Mouse (Mus musculus) MEL (cell line): ENCODE measurements around the gene Cd180. TPM values are rescaled to one million over a fixed set of nuclear protein-coding genes. Genes with fewer than 3 reads are reported as not detected.

Experiments used
- DNase-seq: peaks from one replicate; pipeline ENCODE4 v3.0.0; 2011; ENCODE audit warnings: low read depth, low spot score
- H3K27ac ChIP-seq: 2 replicates; pipeline ENCODE4 v1.5.1; 2012; ENCODE audit warnings: low read depth, mild to moderate bottlenecking, control low read depth, low read length, moderate library complexity; ENCODE audit not compliant: control insufficient read depth
- H3K27me3 ChIP-seq, 2 experiments: fragments of 150-350 bp in 1 of 2; sonication (generic) in 1 of 2; 2 replicates each; pipeline ENCODE4 v1.6.1; 2012; ENCODE audit warnings: low read length in 2 of 2, mild to moderate bottlenecking in 2 of 2, improper control_type of control experiment in 1 of 2, moderate library complexity in 1 of 2; ENCODE audit not compliant: insufficient read depth in 2 of 2, control insufficient read depth in 1 of 2
- H3K36me3 ChIP-seq, 2 experiments: 2 replicates each; pipeline ENCODE4 v1.6.1; 2012 to 2014; ENCODE audit warnings: low read length in 2 of 2, improper control_type of control experiment in 1 of 2, inconsistent platforms in 1 of 2, mild to moderate bottlenecking in 1 of 2; ENCODE audit not compliant: insufficient read depth in 2 of 2, control insufficient read depth in 1 of 2
- H3K4me1 ChIP-seq, 2 experiments: fragments of 150-350 bp in 1 of 2; sonication (generic) in 1 of 2; 2 replicates each; pipeline ENCODE4 v1.6.1; 2012; ENCODE audit warnings: low read length in 2 of 2, improper control_type of control experiment in 1 of 2, mild to moderate bottlenecking in 1 of 2; ENCODE audit not compliant: insufficient read depth in 2 of 2, control insufficient read depth in 1 of 2
- H3K4me3 ChIP-seq, 2 experiments: fragments of 150-350 bp in 1 of 2; sonication (generic) in 1 of 2; 2 replicates each; pipeline ENCODE4 v1.5.1; 2012; ENCODE audit warnings: low read depth in 2 of 2, low read length in 2 of 2, mild to moderate bottlenecking in 2 of 2, moderate library complexity in 2 of 2, control low read depth in 1 of 2, improper control_type of control experiment in 1 of 2; ENCODE audit not compliant: control insufficient read depth in 1 of 2, insufficient read depth in 1 of 2
- H3K79me2 ChIP-seq: 2 replicates; pipeline ENCODE4 v1.6.1; 2012; ENCODE audit warnings: mild to moderate bottlenecking, low read length, moderate library complexity; ENCODE audit not compliant: control insufficient read depth, poor library complexity, insufficient read depth
- H3K9ac ChIP-seq: 2 replicates; pipeline ENCODE4 v1.6.1; 2012; ENCODE audit warnings: low read depth, mild to moderate bottlenecking, control low read depth, low read length, moderate library complexity; ENCODE audit not compliant: control insufficient read depth, poor library complexity, severe bottlenecking
- H3K9me3 ChIP-seq: fragments of 150-350 bp; sonication (generic); replicated peaks from 2 replicates; pipeline ENCODE4 v1.6.1; 2012; ENCODE audit warnings: mild to moderate bottlenecking, low read length, improper control_type of control experiment, moderate library complexity; ENCODE audit not compliant: insufficient read depth
- BHLHE40 ChIP-seq: IDR thresholded peaks from 2 replicates; pipeline ENCODE4 v1.6.1; 2012; ENCODE audit warnings: low read depth, mild to moderate bottlenecking, inconsistent platforms, low read length, improper control_type of control experiment, borderline replicate concordance
- CHD1 ChIP-seq: IDR thresholded peaks from 2 replicates; pipeline ENCODE4 v1.6.1; 2012; ENCODE audit warnings: low read depth, mild to moderate bottlenecking, inconsistent platforms, low read length, improper control_type of control experiment
- CHD2 ChIP-seq: IDR thresholded peaks from 2 replicates; pipeline ENCODE4 v1.6.1; 2011; ENCODE audit warnings: low read length, improper control_type of control experiment
- CTCF ChIP-seq, 3 experiments: IDR thresholded peaks in 2 of 3; conservative IDR thresholded peaks in 1 of 3; 2 replicates each; pipeline ENCODE4 v1.5.1; 2011 to 2012; ENCODE audit warnings: low read length in 3 of 3, low read depth in 2 of 3, mild to moderate bottlenecking in 2 of 3, improper control_type of control experiment in 1 of 3, inconsistent platforms in 1 of 3, mixed read lengths in 1 of 3, moderate library complexity in 1 of 3; ENCODE audit not compliant: control insufficient read depth in 1 of 3, insufficient read depth in 1 of 3, poor library complexity in 1 of 3, severe bottlenecking in 1 of 3
- E2F4 ChIP-seq: IDR thresholded peaks from 2 replicates; pipeline ENCODE4 v1.6.1; 2011; ENCODE audit warnings: low read depth, low read length, improper control_type of control experiment, borderline replicate concordance
- EP300 ChIP-seq, 2 experiments: IDR thresholded peaks; 2 replicates each; pipeline ENCODE4 v1.6.1; 2011; ENCODE audit warnings: improper control_type of control experiment in 2 of 2, low read length in 2 of 2, low read depth in 1 of 2, mild to moderate bottlenecking in 1 of 2
- ETS1 ChIP-seq: IDR thresholded peaks from 2 replicates; pipeline ENCODE4 v1.6.1; 2012; ENCODE audit warnings: low read depth, mild to moderate bottlenecking, inconsistent platforms, low read length, improper control_type of control experiment, moderate library complexity
- GABPA ChIP-seq: IDR thresholded peaks from 2 replicates; pipeline ENCODE4 v1.6.1; 2012; ENCODE audit warnings: low read depth, mild to moderate bottlenecking, inconsistent platforms, low read length, improper control_type of control experiment, moderate library complexity
- GATA1 ChIP-seq: IDR thresholded peaks from 2 replicates; pipeline ENCODE4 v1.6.1; 2011; ENCODE audit warnings: low read depth, low read length, improper control_type of control experiment
- HCFC1 ChIP-seq: IDR thresholded peaks from 2 replicates; pipeline ENCODE4 v1.6.1; 2012; ENCODE audit warnings: low read depth, mild to moderate bottlenecking, inconsistent platforms, low read length, improper control_type of control experiment, moderate library complexity
- JUND ChIP-seq: IDR thresholded peaks from 2 replicates; pipeline ENCODE4 v1.6.1; 2011; ENCODE audit warnings: low read depth, mild to moderate bottlenecking, improper control_type of control experiment, low read length
- KAT2A ChIP-seq: conservative IDR thresholded peaks from 2 replicates; pipeline ENCODE4 v1.6.1; 2012; ENCODE audit warnings: low read depth, low read length, improper control_type of control experiment, inconsistent platforms
- MAFK ChIP-seq: IDR thresholded peaks from 2 replicates; pipeline ENCODE4 v1.6.1; 2011; ENCODE audit warnings: low read depth, mild to moderate bottlenecking, low read length, improper control_type of control experiment, borderline replicate concordance
- MAX ChIP-seq: IDR thresholded peaks from 2 replicates; pipeline ENCODE4 v1.6.1; 2011; ENCODE audit warnings: low read length, improper control_type of control experiment
- MEF2A ChIP-seq: IDR thresholded peaks from 2 replicates; pipeline ENCODE4 v1.6.1; 2014; ENCODE audit warnings: low read depth, mild to moderate bottlenecking, inconsistent platforms, low read length, improper control_type of control experiment; ENCODE audit not compliant: poor library complexity, insufficient replicate concordance, severe bottlenecking; ENCODE audit errors: extremely low read depth
- MXI1 ChIP-seq: IDR thresholded peaks from 2 replicates; pipeline ENCODE4 v1.6.1; 2011; ENCODE audit warnings: mild to moderate bottlenecking, low read depth, low read length, improper control_type of control experiment
- MYB ChIP-seq: IDR thresholded peaks from 2 replicates; pipeline ENCODE4 v1.6.1; 2011; ENCODE audit warnings: mild to moderate bottlenecking, low read depth, low read length, improper control_type of control experiment
- NELFE ChIP-seq: IDR thresholded peaks from 2 replicates; pipeline ENCODE4 v1.6.1; 2011; ENCODE audit warnings: low read depth, low read length, improper control_type of control experiment
- NRF1 ChIP-seq: IDR thresholded peaks from 2 replicates; pipeline ENCODE4 v1.6.1; 2014; ENCODE audit warnings: low read depth, mild to moderate bottlenecking, inconsistent platforms, low read length, improper control_type of control experiment, moderate library complexity; ENCODE audit not compliant: poor library complexity, insufficient read depth, severe bottlenecking
- POLR2A ChIP-seq, 2 experiments: IDR thresholded peaks; 2 replicates each; pipeline ENCODE4 v1.6.1; 2011 to 2012; ENCODE audit warnings: low read length in 2 of 2, mild to moderate bottlenecking in 2 of 2, control low read depth in 1 of 2, improper control_type of control experiment in 1 of 2, low read depth in 1 of 2, moderate library complexity in 1 of 2; ENCODE audit not compliant: control insufficient read depth in 1 of 2, insufficient read depth in 1 of 2, poor library complexity in 1 of 2
- POLR2AphosphoS2 ChIP-seq: IDR thresholded peaks from 2 replicates; pipeline ENCODE4 v1.6.1; 2011; ENCODE audit warnings: low read length, improper control_type of control experiment
- POLR2AphosphoS5 ChIP-seq: IDR thresholded peaks from 2 replicates; pipeline ENCODE4 v1.6.1; 2012; ENCODE audit warnings: low read depth, borderline replicate concordance, mild to moderate bottlenecking, inconsistent platforms, low read length, moderate library complexity, mixed read lengths
- RAD21 ChIP-seq: IDR thresholded peaks from 2 replicates; pipeline ENCODE4 v1.6.1; 2011; ENCODE audit warnings: mild to moderate bottlenecking, low read depth, low read length, improper control_type of control experiment
- RCOR1 ChIP-seq: IDR thresholded peaks from 2 replicates; pipeline ENCODE4 v1.6.1; 2012; ENCODE audit warnings: low read depth, mild to moderate bottlenecking, inconsistent platforms, low read length, improper control_type of control experiment
- SIN3A ChIP-seq: IDR thresholded peaks from 2 replicates; pipeline ENCODE4 v1.6.1; 2012; ENCODE audit warnings: low read length, improper control_type of control experiment, inconsistent platforms
- SMC3 ChIP-seq: IDR thresholded peaks from 2 replicates; pipeline ENCODE4 v1.6.1; 2011; ENCODE audit warnings: low read depth, low read length, improper control_type of control experiment
- TBP ChIP-seq: IDR thresholded peaks from 2 replicates; pipeline ENCODE4 v1.8.0; 2011; ENCODE audit warnings: low read depth, low read length, improper control_type of control experiment
- TCF12 ChIP-seq: IDR thresholded peaks from 2 replicates; pipeline ENCODE4 v1.6.1; 2014; ENCODE audit warnings: low read depth, mild to moderate bottlenecking, inconsistent platforms, low read length, improper control_type of control experiment, moderate library complexity
- UBTF ChIP-seq: IDR thresholded peaks from 2 replicates; pipeline ENCODE4 v1.6.1; 2012; ENCODE audit warnings: low read depth, mild to moderate bottlenecking, inconsistent platforms, low read length, improper control_type of control experiment, moderate library complexity, borderline replicate concordance; ENCODE audit not compliant: insufficient read depth
- USF1 ChIP-seq: IDR thresholded peaks from 2 replicates; pipeline ENCODE4 v1.6.1; 2014; ENCODE audit warnings: low read depth, mild to moderate bottlenecking, inconsistent platforms, low read length, improper control_type of control experiment, moderate library complexity
- USF2 ChIP-seq, 2 experiments: IDR thresholded peaks; 2 replicates each; pipeline ENCODE4 v1.6.1; 2011 to 2012; ENCODE audit warnings: improper control_type of control experiment in 2 of 2, low read length in 2 of 2, borderline replicate concordance in 1 of 2, inconsistent platforms in 1 of 2, low read depth in 1 of 2, mild to moderate bottlenecking in 1 of 2; ENCODE audit not compliant: insufficient read depth in 1 of 2
- ZC3H11A ChIP-seq: IDR thresholded peaks from 2 replicates; pipeline ENCODE4 v1.6.1; 2012; ENCODE audit warnings: low read depth, mild to moderate bottlenecking, inconsistent platforms, low read length, improper control_type of control experiment
- ZKSCAN1 ChIP-seq: IDR thresholded peaks from 2 replicates; pipeline ENCODE4 v1.6.1; 2012; ENCODE audit warnings: low read depth, mild to moderate bottlenecking, inconsistent platforms, low read length, improper control_type of control experiment, moderate library complexity
- ZMIZ1 ChIP-seq: IDR thresholded peaks from 2 replicates; pipeline ENCODE4 v1.6.1; 2012; ENCODE audit warnings: low read depth, mild to moderate bottlenecking, inconsistent platforms, low read length, improper control_type of control experiment, moderate library complexity
- ZNF384 ChIP-seq: IDR thresholded peaks from 2 replicates; pipeline ENCODE4 v1.6.1; 2012; ENCODE audit warnings: low read depth, mild to moderate bottlenecking, inconsistent platforms, low read length, improper control_type of control experiment
- polyA plus RNA-seq, 2 experiments: library from polyadenylated mRNA; stranded (reverse) in 1 of 2; unstranded in 1 of 2; fragments of >175 nt in 1 of 2; fragments of >200 nt in 1 of 2; gene quantifications; 2 replicates each; pipeline versions ENCODE4 v1.2.1 to v1.2.4; 2012; ENCODE audit warnings: low replicate concordance in 2 of 2, low read depth in 1 of 2; ENCODE audit not compliant: insufficient read length in 2 of 2, insufficient read depth in 1 of 2, missing spikeins in 1 of 2
- total RNA-seq: library from RNA; depleted of rRNA; stranded (reverse); fragments of 300-350 nt; gene quantifications from 2 replicates; pipeline ENCODE4 v1.2.3, GENCODE M21; 2012

The Cd180 gene
- total and polyA plus RNA-seq, 3 experiments = 0.12 to 1.8 TPM; not detected in 1

GRCm38 (mm10) chr13:102753714-102754556 is 60.6 kb downstream of the Cd180 start:
- H3K9me3 ChIP-seq = no peaks in the 10 kb centered on the region
- peaks cover 9 to 22% of the 10 kb centered on the region in 2 experiments for H3K4me1 ChIP-seq
- DNase-seq = peak; percentile 64
- peak overlapping the region; percentile 65 for H3K27ac ChIP-seq
- H3K4me3 ChIP-seq = no peak overlapping the region
- H3K27me3 ChIP-seq = no peaks in the 10 kb centered on the region
- H3K9ac ChIP-seq = peak overlapping the region; percentile 40
- H3K36me3 ChIP-seq = peaks cover 0 to 24% of the 10 kb centered on the region in 2 experiments; a peak in 3 of 4 replicates
- H3K79me2 ChIP-seq = no peaks in the 10 kb centered on the region
- TF ChIP-seq ZC3H11A = no peak
- TF ChIP-seq MYB = peak; percentile 60; the same call in 1 of the 2 replicates
- peak; percentile 88 for TF ChIP-seq TCF12
- TF ChIP-seq USF2 (IDR thresholded peaks at IDR 0.05; ENCODE audit: borderline replicate concordance in 1 of 2, insufficient read depth in 1 of 2, low read depth in 1 of 2, low read length in 2 of 2) = no peak
- TF ChIP-seq RAD21 = no peak
- no peak for TF ChIP-seq CHD2
- no peak for TF ChIP-seq POLR2AphosphoS2
- TF ChIP-seq UBTF = no peak
- TF ChIP-seq MEF2A = no peak
- TF ChIP-seq MAX = peak; percentile 75
- TF ChIP-seq CTCF (IDR thresholded peaks at IDR 0.05 in 2 of 3, conservative IDR thresholded peaks at IDR 0.05 in 1 of 3; ENCODE audit: control insufficient read depth in 1 of 3, insufficient read depth in 1 of 3, low read depth in 2 of 3, low read length in 3 of 3, poor library complexity in 1 of 3, severe bottlenecking in 1 of 3) = no peak
- peak; percentile 88 to 92 for TF ChIP-seq EP300 (IDR thresholded peaks at IDR 0.05; ENCODE audit: low read depth in 1 of 2, low read length in 2 of 2)
- no peak for TF ChIP-seq POLR2AphosphoS5
- no peak for TF ChIP-seq CHD1
- TF ChIP-seq GABPA = no peak
- no peak for TF ChIP-seq E2F4
- TF ChIP-seq KAT2A = no peak
- TF ChIP-seq SMC3 = no peak
- peak; percentile 75; the same call in 1 of the 2 replicates for TF ChIP-seq USF1
- TF ChIP-seq SIN3A = peak; percentile 71
- no peak for TF ChIP-seq ZMIZ1
- peak; percentile 95 for TF ChIP-seq BHLHE40
- peak; percentile 68; the same call in 1 of the 2 replicates for TF ChIP-seq MXI1
- TF ChIP-seq ZNF384 = 0 out of 2 replicates have a peak, but pooled peaks have one; percentile 40
- peak; percentile 71 for TF ChIP-seq ETS1
- no peak for TF ChIP-seq JUND
- TF ChIP-seq TBP = 0 out of 2 replicates have a peak, but pooled peaks have one; percentile 40
- TF ChIP-seq NRF1 = no peak
- no peak for TF ChIP-seq HCFC1
- no peak; the same call in 1 of the 2 replicates for TF ChIP-seq NELFE
- TF ChIP-seq POLR2A (IDR thresholded peaks at IDR 0.05; ENCODE audit: control insufficient read depth in 1 of 2, insufficient read depth in 1 of 2, low read depth in 1 of 2, low read length in 2 of 2, poor library complexity in 1 of 2) = no peak
- peak; percentile 68; the same call in 1 of the 2 replicates for TF ChIP-seq RCOR1
- peak; percentile 91 for TF ChIP-seq GATA1
- TF ChIP-seq ZKSCAN1 = no peak
- TF ChIP-seq MAFK = no peak
